Mouse (Mus musculus) spleen, postnatal 10 days (tissue): Measurements from ENCODE around the gene Rnft2.

Source experiments
- DNase-seq, 2 experiments: peaks; one replicate each; pipeline ENCODE4 v3.0.0; 2021 to 2022; ENCODE audit warnings: low spot score in 2 of 2

Rnft2 gene

DNA sequence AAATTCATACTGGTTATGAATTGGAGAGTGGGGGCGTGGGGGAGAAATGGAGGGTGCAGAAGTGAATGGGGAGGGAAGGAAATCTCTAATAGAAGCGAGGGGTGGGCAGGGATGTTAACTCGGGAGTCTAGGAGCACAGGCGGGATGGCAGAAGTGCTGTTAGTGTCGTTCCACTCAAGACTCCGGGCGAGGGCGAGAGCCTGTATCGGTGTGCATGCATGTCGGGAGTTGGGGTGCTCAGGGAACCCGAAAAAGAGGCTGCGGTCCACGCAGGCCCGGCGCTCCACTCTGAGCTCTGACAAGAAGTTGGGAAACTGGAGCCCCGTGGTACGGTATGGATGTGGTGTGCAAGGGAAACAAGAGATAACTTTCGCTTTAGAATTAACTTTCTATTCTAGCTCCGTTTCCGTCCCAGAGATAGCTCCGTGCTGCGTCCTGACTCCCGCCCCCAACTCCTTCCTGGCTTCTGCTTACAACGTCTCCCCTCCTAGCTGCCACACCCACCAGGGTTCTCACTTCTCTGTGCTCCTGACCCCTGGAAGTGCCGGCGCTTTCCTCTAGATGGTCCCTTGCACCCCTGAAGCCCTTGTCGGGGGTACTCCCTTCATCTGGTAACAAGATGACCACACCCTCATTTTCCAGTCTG is 72.7 kb downstream of the Rnft2 start:
- no peak for DNase-seq

DNA sequence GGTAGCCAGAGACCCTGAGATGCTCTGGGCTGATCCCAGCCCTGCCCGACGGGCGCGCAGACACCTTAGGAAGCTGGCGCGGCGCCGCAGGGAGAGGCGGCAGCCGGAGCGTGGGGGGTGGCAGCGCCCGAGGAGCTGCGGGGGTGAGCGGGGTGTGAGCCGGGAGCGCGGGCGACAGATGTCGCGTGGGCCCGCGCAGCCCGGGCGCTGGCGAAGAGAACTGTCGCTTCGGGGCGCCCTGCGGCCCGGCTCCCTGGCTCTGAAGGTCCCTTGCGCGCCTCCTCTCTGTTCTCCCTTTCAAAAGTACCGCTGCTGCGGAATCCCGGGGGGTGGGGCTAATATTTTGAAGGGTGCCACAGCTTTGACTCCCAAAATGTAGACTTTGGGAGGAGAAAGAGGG is 73.3 kb downstream of the Rnft2 start:
- DNase-seq, result no peak

- DNase-seq, result no peak
These were observed 73.9 kb downstream of the Rnft2 start for GRCm38 (mm10) chr5:118170888-118171529.

GRCm38 (mm10) chr5:118169222-118170221 is 75.4 kb downstream of the Rnft2 start:
- no peak for DNase-seq

DNA sequence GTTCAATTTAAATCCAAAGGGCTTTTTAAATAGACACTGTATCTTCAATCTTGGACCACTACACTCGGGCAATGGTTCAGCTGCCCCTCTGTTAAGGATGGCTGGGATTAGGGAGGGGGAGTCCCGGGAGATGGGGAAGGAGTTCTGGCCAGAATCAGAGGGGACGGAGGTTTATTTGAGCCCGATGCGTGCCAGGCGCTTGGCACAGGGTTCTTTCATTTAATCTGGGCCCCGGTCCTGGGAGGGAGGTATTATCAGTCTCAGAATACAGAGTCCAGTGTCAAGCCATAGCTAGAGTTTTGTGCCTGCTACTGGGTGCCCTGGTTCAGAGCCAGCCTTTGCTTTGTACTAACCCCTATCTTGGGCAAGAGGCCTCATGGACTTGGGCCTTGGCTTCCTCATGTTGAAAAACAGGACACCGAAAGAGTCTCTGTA is 77.3 kb downstream of the Rnft2 start:
- DNase-seq, result no peak

- no peak for DNase-seq
These were observed 79.5 kb downstream of the Rnft2 start for GRCm38 (mm10) chr5:118165462-118165861.

- DNase-seq, result no peak
These were observed 80.3 kb downstream of the Rnft2 start, which contains the start of gene Hrk for GRCm38 (mm10) chr5:118164581-118164980. TSS of gene Hrk (plus strand) at chr5:118164648.

DNA sequence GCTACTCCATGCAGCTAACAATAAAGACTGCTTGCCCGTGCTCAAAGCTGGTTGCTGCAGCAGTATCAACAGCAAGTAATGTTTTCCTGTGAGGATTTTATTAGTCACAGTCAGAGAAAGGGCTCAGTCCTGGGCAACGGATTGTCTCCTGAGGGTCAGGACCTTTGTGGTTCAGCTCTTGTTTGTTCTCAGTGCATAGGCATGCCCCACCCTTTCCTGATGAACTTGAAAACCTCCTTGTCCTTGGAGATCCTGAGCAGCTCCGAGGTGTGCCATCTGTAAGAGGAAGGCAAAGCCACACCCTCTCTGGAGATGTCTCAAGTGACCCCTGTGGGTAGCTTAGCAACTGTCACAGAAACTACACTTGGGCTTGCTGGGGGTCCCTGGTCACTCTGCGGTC is 84.2 kb downstream of the Rnft2 start:
- no peak for DNase-seq

GRCm38 (mm10) chr5:118156976-118157375 is 87.9 kb downstream of the Rnft2 start:
- no peak for DNase-seq

DNA sequence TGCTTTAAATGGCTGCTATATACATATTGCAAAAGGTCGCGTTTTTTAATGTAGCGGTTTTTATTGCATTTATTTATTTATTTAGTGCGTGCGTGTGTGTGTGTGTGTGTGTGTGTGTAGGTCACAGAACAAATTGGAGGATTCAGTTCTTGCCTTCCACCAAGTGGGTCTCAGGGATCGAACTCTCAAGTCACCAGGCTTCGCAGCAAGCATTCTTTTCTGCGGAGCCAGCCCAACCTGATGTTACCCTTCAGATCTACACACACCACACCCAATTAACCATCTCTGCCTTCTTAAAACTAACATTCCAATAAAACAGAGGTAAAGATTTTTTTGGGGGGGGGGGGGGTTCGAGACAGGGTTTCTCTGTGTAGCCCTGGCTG is 89.4 kb downstream of the Rnft2 start:
- no peak for DNase-seq

DNA sequence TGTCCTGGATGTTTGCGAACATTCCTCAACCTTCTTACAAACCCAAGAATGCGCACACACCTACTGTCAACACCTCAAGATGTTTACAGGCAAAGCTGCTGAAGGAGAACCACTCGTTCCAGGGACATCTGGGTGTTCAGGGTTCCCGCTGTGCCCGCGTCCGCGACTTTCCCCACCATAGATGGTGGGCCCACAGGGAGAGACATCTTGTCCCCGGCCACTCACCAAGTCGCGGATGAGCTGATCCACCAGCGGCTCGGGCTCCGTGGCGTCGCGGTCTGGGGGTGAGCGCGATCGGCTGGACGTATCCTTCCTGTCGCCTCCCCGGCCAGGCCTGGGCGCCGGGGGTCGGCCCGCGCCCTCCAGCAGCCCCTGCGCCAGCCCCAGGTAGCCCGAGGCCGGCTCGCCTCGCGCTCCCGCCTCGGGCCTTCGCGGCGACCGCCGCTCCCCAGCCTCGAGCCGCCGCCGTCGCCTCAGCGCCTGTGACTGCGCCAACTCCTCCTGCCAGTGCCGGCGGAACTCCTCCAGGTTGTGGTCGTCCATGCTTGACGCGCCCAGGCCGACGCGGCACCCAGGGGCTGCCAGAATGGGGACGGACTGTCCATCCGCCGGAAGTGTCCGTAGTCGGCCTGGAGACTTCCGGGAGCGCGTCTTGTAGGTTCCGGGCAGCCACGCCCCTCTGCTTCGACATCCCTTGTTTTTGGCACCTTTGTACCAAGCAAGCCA is 89.9 kb downstream of the Rnft2 start, which contains the start of gene Fbxw8:
TSS of gene Fbxw8 (minus strand) at position 626 of the 726 bp plus-strand sequence.
- peak; percentile 76 to 87 for DNase-seq

DNA sequence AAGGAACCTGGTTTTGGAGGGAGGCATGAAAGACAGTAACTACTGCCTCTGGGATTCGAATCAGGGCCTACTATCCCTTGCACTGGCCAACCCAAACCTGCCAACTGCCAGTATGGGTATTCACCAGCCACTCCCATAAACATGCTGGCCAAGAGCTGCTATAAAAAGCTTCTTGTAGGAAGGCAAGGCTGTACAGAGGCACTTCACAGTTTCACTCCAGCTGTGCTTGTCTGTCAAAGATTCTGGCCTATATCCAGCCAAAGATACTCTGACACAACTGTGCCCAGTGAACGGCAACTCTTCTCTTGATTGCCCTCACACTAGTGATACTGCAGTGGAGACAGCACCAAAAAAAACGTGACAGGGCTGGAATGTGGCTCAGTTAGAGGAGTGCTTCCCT is 95.2 kb downstream of the Rnft2 start:
- DNase-seq, result no peak

- no peak for DNase-seq
These were observed 97.7 kb downstream of the Rnft2 start for GRCm38 (mm10) chr5:118147264-118147663.

- no peak for DNase-seq
These were observed 98.8 kb downstream of the Rnft2 start for GRCm38 (mm10) chr5:118145999-118146679.

DNA sequence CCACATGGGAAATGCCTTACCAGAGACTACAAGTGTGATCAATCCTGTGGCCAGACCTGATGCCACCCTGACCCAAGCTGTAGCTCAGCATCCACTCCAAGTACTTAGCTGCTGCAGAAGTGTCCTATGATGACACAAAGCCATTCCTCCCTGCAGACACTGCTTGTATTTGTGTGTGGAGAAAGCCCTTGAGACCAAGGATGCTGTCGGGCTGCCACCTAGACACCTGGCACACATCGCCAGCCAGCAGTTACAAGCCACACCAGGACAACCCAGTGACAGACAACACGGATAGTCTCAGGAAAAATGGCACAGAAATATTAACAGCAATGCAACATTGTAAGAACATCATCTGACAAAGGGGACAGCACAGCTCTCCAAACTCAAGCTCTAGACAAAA is 99.5 kb downstream of the Rnft2 start:
- DNase-seq, result no peak

DNA sequence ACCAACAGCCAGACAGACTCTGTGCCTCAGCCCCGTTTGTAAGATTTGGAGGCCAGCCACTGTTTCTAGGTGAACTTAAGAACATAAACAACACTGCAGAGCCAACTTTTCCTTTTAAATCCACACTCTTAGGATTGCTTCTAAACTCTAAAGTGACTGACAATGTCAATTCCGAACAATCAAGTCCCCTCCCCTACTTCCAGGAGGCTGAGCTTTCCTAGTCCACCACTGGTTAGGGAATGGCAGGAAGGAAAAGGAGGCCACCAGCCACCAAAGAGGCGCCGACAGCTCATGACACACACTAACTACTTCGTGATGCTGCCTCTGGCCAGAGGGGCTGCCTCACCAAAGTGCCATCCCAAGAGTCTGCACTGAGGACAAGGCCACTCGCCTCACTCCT is 100.1 kb downstream of the Rnft2 start:
- no peak for DNase-seq

DNA sequence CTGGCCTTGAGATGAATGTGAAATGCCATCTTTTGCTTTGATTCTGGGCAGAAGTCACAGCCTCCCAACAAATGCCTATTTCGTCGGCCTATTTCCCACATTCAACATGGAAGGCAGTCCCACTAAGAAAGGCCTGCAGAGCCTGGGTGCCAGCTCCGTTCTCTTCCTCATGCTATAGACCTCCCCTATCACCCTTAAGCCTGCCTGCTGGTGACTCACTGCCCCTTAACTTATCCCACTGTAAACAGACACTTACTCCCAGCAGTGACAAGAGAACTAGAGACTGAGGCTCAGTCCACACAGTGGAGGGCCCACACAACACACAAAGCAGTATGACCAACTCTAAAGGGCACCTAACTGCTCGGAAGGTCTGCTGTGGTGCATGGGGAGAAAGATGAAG is 100.6 kb downstream of the Rnft2 start:
- no peak for DNase-seq

DNA sequence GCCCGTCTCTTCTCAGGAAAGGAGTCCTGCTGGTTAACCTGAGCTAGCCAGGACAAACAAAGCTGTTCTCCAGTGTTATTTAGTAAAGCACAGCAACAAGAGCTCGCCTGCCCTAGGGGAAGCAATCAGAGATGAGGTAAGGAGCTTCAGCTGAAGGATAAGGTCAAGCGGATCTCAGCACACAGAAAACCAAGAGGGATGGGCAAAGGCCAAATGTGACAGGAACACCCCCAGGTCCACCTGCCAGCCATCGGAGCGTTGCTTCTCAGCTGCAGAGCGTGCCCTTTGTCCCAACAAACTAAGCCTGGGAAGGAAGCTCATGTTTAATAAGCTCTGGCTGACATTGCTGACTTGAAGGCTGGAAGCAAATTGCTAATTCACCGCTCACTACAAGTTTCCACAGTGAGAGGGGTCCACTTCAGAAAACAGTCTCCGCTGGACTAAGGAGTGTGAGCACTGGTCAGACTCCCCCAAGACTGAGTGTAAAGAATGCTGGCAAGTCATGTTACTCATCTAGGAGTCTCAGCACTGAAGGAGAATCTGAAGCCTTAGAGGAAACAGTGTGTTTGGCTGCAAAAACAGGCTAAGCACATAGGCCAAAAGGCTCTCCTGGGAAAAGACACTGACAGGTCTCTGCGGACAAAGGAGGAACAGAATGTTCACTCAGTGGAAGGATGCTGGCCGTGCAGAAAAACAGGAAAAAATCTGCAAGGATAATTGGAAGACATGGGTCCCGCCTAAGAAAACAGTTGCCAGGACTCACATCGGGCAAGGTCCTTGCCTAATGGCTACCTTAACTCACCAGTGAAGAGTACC is 101.5 kb downstream of the Rnft2 start:
- DNase-seq, result no peak

- DNase-seq, result no peak
These were observed 102.4 kb downstream of the Rnft2 start for GRCm38 (mm10) chr5:118142471-118142870.
